Mouse (Mus musculus): ENCODE results near the gene Cadm3. TPM values are rescaled to one million over a fixed set of nuclear protein-coding genes. Genes with fewer than 3 reads are reported as not detected.

Cadm3 gene
- 5.5 and 6.2 TPM in 2 replicates for polyA plus RNA-seq (2015; fragmentation: Nextera tagmentation; extraction: Ambion mirVana)

DNA sequence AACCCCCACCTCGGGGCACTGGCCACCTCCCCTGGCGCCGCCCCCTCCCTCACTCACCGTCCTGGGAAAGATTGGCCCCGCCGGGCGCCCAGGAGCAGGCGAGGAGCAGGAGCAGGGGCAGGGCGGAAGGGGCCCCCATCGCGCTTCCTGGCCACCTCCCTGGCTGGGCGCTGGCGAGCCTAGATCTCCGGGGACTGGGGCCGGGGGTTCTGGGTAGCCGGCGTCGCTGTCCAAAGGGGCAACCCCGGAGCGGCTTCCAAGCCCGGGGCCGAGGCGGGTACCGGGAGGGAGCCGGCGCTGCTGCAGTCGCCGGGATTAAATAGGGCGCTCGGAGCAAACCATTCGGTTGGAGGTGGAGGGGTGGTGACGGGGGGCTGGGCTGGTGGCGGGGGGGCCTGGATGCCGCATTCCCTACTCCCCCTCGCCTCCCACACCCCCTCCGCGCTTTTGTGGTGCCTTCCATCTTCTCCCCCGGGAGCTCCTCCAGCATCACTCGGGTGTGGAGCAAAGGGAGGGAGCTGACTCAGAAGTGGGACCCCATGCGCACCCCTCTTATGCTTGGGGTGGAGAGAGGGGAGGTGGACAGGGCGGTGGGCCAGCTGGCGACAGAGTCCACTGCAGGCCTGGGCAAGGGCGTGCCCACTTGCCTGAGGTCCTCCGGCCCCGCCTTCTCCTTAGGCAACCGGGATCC is at the start of gene Cadm3:
Gene Cadm3, minus strand, starts transcription at position 340 of the 691 bp plus-strand sequence.
- peaks cover 24% of the 10 kb centered on the region for H3K4me1 ChIP-seq
- H3K36me3 ChIP-seq = no peaks in the 10 kb centered on the region
- no peak within 1 kb of the TSS for H3K27ac ChIP-seq (replicated peaks)
- peak; percentile 75 for ATAC-seq (ENCODE audit: insufficient number of reproducible peaks, low FRiP score, low TSS enrichment, low read depth)
- WGBS = 1% methylated on average over 41 of the region's 46 CpGs
- peak within 1 kb of the TSS; percentile 58 for H3K4me3 ChIP-seq (replicated peaks)
- no peaks in the 10 kb centered on the region for H3K9me3 ChIP-seq (replicated peaks)
- peak within 1 kb of the TSS; percentile 91 for H3K4me2 ChIP-seq (replicated peaks)
- peak within 1 kb of the TSS; percentile 39; the same call in 1 of the 2 replicates for H3K9ac ChIP-seq
- H3K27me3 ChIP-seq = peaks cover 35% of the 10 kb centered on the region

DNA sequence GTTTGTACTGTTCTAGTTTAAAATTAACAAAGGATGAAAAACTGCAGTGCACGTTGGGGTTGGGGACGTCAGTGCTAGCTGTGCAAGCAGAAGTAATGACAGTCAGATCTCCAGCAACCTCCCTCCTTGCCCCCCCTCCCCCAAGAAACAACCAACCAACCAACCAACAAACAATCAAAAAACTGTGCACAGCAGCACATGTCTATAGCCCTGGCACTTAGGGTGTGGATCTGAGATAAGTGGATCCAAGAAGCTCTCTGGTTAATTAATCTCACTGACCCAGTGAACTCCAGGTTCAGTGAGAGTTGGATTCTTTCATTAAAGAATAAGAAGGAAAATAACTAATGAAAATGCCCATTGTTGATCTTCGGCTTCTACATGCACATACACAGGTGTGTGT is 47.1 kb upstream of the Cadm3 start:
- Histone ChIP-seq H3K4me2 (replicated peaks) (no peak overlapping the region), H3K9ac (no peak overlapping the region), H3K9me3 (replicated peaks) (no peaks in the 10 kb centered on the region), H3K4me3 (replicated peaks) (no peak overlapping the region), H3K27me3 (no peaks in the 10 kb centered on the region), H3K4me1 (no peaks in the 10 kb centered on the region), H3K27ac (replicated peaks) (no peak overlapping the region), H3K36me3 (no peaks in the 10 kb centered on the region)
- no peak for ATAC-seq (ENCODE audit: insufficient number of reproducible peaks, low FRiP score, low TSS enrichment, low read depth)
- 61% methylated on average over 3 of the region's 3 CpGs for WGBS

DNA sequence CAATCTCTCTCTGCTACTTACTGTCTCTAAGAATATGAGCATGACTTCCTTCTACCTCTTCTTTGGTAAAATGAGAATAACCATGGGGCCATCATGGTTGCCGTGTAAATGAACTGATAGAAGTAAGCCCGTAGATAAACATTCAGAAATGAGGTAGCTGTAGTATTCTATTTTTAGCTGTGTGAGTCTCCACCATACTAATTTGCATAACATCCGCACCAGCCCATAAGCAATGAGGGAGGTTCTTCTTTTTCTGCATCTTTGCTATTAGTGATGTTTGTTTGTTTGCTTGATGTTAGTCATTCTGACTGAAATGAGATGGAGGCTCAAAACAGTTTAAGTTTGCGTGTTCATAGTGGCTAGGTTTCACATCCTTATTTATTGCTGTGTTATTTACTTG is 44.4 kb upstream of the Cadm3 start:
- Histone ChIP-seq H3K4me2 (replicated peaks) (no peak overlapping the region), H3K9ac (no peak overlapping the region), H3K9me3 (replicated peaks) (no peaks in the 10 kb centered on the region), H3K4me1 (no peaks in the 10 kb centered on the region), H3K4me3 (replicated peaks) (no peak overlapping the region), H3K36me3 (no peaks in the 10 kb centered on the region), H3K27me3 (no peaks in the 10 kb centered on the region), H3K27ac (replicated peaks) (no peak overlapping the region)
- 85% methylated on average over 4 of the region's 4 CpGs for WGBS
- no peak for ATAC-seq (ENCODE audit: insufficient number of reproducible peaks, low FRiP score, low TSS enrichment, low read depth)

DNA sequence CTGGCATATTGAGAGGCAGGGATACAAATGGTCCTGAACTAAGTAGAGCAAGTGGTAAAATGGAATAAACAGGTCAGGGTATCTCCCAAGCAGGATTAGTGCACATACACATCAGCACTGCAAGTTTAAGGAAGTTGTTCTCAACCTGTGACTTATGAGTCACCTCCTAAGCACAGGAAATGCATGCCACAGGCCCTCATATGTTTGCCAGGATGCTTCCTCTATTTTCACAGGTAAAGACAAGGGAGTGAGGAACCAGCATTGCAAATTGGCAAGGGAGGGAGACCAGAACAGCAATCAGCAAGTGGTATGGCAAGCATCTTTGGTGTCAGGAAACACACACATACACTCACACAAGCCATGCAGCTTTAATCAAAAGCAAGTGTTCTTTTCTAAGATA is 41.6 kb upstream of the Cadm3 start:
- Histone ChIP-seq H3K4me2 (replicated peaks) (no peak overlapping the region), H3K9me3 (replicated peaks) (no peaks in the 10 kb centered on the region), H3K4me3 (replicated peaks) (no peak overlapping the region), H3K4me1 (no peaks in the 10 kb centered on the region), H3K9ac (no peak overlapping the region), H3K36me3 (no peaks in the 10 kb centered on the region), H3K27ac (replicated peaks) (no peak overlapping the region), H3K27me3 (no peaks in the 10 kb centered on the region)
- ATAC-seq (ENCODE audit: insufficient number of reproducible peaks, low FRiP score, low TSS enrichment, low read depth) = no peak

DNA sequence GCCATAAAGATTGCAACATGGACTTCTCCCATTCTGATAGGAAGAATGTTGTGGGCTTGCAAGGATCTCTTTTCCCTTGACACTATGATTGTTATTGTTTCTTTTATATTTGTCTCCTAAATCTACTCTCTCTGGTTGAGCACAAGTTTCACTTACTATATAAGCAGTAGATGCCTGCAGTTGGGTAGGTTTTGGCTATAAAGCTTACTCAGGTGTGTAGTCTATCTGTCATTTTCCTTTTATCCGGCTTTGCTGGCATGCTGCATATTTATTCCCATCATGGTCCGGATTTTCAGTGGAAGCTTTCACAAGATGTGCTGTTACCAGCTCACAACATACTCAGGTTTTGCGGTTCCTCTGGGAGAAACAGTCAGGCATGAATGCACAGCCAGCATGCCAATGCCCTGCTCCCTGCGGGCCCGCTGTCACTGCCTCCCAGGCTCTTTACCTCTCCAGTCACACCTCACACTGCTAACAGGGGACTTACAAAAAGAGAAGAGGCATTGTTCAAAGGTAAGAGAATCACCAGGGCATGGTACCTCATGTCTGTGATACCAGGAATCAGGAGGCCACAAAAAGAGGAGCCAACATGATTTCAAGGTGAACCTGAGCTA is 37.3 kb upstream of the Cadm3 start:
- H3K36me3 ChIP-seq = no peaks in the 10 kb centered on the region
- H3K4me1 ChIP-seq = no peaks in the 10 kb centered on the region
- no peaks in the 10 kb centered on the region for H3K9me3 ChIP-seq (replicated peaks)
- no peak overlapping the region for H3K9ac ChIP-seq
- 76% methylated on average over 5 of the region's 5 CpGs for WGBS
- no peak for ATAC-seq (ENCODE audit: insufficient number of reproducible peaks, low FRiP score, low TSS enrichment, low read depth)
- no peak overlapping the region for H3K27ac ChIP-seq (replicated peaks)
- H3K4me2 ChIP-seq (replicated peaks) = no peak overlapping the region
- no peaks in the 10 kb centered on the region for H3K27me3 ChIP-seq
- no peak overlapping the region for H3K4me3 ChIP-seq (replicated peaks)

DNA sequence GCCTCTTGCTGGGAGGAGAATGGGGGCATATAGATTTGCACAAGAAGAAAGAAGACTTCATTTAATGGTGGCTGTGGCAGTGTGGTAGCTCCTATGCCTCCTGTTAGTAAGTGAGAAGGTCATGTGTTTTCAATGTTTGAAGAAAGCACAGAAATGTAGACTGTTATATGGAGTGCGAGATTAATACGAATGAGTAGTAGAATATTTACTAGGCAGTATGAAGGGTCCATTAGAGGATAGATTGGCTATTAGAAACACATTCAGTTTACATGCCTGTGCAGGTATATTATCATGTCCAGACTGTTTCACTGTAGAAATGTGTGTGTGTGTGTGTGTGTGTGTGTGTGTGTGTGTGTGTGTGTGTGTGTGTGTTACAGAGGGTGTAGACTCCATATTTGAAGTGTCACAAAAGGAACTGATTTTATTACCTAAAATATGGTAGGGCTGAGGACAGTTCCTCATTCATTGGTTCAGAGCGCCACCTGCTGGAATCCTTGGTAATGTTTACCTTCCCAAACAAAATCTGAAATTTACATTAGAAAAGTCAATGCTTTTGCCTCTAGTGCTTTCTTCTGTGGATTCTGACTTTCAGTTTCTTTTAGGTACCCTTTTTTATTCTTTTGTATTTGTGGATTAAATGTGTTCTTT is 31.0 kb upstream of the Cadm3 start:
- 36% methylated on average over 3 of the region's 3 CpGs for WGBS
- Histone ChIP-seq H3K9me3 (replicated peaks) (no peaks in the 10 kb centered on the region), H3K36me3 (no peaks in the 10 kb centered on the region), H3K27ac (replicated peaks) (no peak overlapping the region), H3K4me1 (no peaks in the 10 kb centered on the region), H3K9ac (no peak overlapping the region), H3K4me2 (replicated peaks) (no peak overlapping the region), H3K27me3 (no peaks in the 10 kb centered on the region), H3K4me3 (replicated peaks) (no peak overlapping the region)
- ATAC-seq (ENCODE audit: insufficient number of reproducible peaks, low FRiP score, low TSS enrichment, low read depth) = no peak

DNA sequence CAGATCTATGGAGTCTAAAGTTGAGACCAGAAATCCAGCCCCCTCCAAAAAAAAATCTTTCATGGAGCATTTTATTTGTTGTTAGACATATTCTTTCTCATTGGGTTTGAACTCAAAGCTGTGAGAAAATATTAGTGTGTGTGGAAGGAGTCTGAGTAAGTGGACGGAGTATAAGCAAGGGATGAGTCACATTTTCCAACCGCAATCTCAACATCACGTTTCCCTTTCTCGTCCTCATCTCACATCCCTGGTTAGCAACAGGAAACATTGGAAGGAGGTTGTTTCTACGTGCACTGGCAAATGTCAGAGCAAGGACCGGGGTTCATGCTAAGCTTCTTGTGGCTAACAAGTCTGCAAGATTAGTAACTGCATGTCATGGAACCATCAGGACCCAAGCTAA is 24.3 kb upstream of the Cadm3 start:
- no peak overlapping the region for H3K9ac ChIP-seq
- H3K36me3 ChIP-seq = no peaks in the 10 kb centered on the region
- H3K4me1 ChIP-seq = peaks cover 11% of the 10 kb centered on the region
- H3K27me3 ChIP-seq = no peaks in the 10 kb centered on the region
- H3K4me2 ChIP-seq (replicated peaks) = no peak overlapping the region
- no peak overlapping the region for H3K27ac ChIP-seq (replicated peaks)
- no peak for ATAC-seq (ENCODE audit: insufficient number of reproducible peaks, low FRiP score, low TSS enrichment, low read depth)
- no peaks in the 10 kb centered on the region for H3K9me3 ChIP-seq (replicated peaks)
- WGBS = 78% methylated on average over 6 of the region's 6 CpGs
- no peak overlapping the region for H3K4me3 ChIP-seq (replicated peaks)

DNA sequence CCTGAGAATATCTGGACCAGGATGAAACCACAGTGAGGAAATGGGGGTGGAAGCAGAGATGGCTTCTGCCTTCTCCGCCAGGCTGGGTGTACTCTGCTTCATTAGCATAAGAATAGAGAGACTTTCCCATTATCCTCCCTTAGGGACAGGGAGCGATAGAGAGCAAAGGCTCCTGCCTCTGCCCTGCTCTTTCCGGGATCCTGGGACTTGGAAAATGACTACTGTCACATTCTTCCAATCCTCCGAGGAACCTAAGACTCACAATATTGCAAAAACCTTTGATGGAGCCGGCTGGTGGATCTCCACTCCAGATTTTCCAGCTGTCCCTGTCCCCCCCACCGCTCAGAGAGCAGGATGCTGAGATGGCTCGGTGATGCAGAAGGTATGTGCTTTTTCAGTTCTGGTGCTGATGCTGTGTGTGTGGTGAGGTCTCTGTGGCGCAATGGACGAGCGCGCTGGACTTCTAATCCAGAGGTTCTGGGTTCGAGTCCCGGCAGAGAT is 22.5 kb upstream of the Cadm3 start:
- H3K4me3 ChIP-seq (replicated peaks) = peak overlapping the region; percentile 22
- no peaks in the 10 kb centered on the region for H3K9me3 ChIP-seq (replicated peaks)
- H3K27me3 ChIP-seq = no peaks in the 10 kb centered on the region
- peak overlapping the region; percentile 37 for H3K4me2 ChIP-seq (replicated peaks)
- H3K36me3 ChIP-seq = no peaks in the 10 kb centered on the region
- ATAC-seq (ENCODE audit: insufficient number of reproducible peaks, low FRiP score, low TSS enrichment, low read depth) = no peak
- no peak overlapping the region for H3K9ac ChIP-seq
- H3K4me1 ChIP-seq = peaks cover 11% of the 10 kb centered on the region
- 2% methylated on average over 13 of the region's 13 CpGs for WGBS
- no peak overlapping the region for H3K27ac ChIP-seq (replicated peaks)

DNA sequence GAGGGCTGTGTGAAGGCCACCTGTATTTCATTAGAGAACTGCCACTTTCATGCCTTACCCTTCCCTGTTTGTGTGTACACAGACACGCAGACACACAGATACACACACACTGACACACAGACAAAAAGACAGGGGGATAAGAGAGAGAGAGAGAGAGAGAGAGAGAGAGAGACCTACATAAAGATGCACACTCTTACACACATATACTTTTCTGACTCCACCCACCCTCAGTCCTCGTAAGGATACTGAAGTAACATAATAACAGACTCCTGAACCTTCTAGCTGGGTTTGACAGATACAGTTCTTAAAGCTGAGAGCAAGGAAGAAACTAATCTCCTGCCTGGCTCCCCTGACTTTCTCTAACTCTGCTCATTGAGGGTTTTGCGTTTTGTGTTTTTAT is 21.9 kb upstream of the Cadm3 start:
- H3K9me3 ChIP-seq (replicated peaks) = no peaks in the 10 kb centered on the region
- H3K36me3 ChIP-seq = no peaks in the 10 kb centered on the region
- peaks cover 11% of the 10 kb centered on the region for H3K4me1 ChIP-seq
- peak overlapping the region; percentile 37; the same call in 1 of the 2 replicates for H3K4me2 ChIP-seq (replicated peaks)
- H3K27ac ChIP-seq (replicated peaks) = no peak overlapping the region
- H3K4me3 ChIP-seq (replicated peaks) = peak overlapping the region; percentile 22
- ATAC-seq (ENCODE audit: insufficient number of reproducible peaks, low FRiP score, low TSS enrichment, low read depth) = no peak
- no peak overlapping the region for H3K9ac ChIP-seq
- WGBS = 9% methylated on average over 3 of the region's 3 CpGs
- no peaks in the 10 kb centered on the region for H3K27me3 ChIP-seq

DNA sequence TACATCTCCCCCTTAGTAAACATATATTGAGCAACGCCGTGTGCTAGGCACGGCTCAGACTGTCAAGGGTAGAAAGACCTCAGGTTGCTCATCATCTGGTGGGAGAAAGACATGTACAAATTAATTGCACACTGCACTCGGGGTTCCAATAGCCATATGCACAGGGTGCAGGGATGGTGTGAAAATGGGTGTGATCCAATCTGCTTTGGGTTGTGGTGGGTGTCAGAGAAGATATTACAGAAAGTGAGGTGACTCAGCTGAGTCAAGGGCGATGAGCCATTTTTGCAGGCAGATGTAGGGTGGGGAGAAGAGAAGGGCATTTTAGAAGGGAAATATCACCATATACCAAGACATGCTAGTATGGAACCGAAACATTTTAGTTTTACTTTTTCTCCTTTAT is 13.9 kb upstream of the Cadm3 start:
- Histone ChIP-seq H3K4me3 (replicated peaks) (no peak overlapping the region), H3K4me1 (no peaks in the 10 kb centered on the region), H3K9me3 (replicated peaks) (no peaks in the 10 kb centered on the region), H3K36me3 (no peaks in the 10 kb centered on the region), H3K27ac (replicated peaks) (no peak overlapping the region), H3K27me3 (no peaks in the 10 kb centered on the region), H3K4me2 (replicated peaks) (no peak overlapping the region), H3K9ac (no peak overlapping the region)
- no peak for ATAC-seq (ENCODE audit: insufficient number of reproducible peaks, low FRiP score, low TSS enrichment, low read depth)
- WGBS = 85% methylated on average over 6 of the region's 6 CpGs

DNA sequence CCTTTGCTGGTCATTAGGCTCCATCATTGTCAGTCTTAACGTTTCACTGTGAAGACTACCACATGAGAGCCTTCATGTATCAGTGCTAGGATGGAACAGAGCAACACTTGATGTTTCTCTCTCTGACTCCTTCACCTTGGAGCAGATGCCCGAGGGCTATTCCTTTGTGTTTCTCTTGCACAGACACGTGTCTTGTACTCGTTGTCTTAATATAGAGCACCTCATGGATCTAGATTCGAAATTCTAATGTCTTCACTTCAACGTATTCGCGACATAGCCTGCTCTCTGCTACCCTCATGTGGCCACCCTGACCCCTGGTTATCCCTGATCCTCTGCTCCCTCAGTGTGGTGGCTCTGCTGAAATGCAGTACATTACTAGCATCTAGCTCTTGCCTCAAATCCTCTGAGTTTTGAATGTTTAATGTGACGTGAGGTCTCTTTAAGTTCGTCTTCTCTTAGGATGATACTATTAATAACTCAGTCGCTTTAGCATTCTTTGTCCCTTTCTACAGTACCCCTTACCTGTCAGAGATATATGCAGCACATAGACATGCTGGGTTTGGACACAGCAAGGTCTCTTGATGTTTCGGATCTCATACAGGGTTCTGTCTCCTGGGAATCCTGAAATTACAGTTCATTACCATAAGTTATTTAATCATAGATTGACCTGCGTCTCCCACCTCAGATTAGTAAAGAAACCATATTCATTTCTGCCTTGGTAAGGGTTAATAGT is 10.1 kb upstream of the Cadm3 start:
- no peaks in the 10 kb centered on the region for H3K9me3 ChIP-seq (replicated peaks)
- ATAC-seq (ENCODE audit: insufficient number of reproducible peaks, low FRiP score, low TSS enrichment, low read depth) = no peak
- H3K27ac ChIP-seq (replicated peaks) = no peak overlapping the region
- H3K9ac ChIP-seq = no peak overlapping the region
- 27% methylated on average over 13 of the region's 13 CpGs for WGBS
- H3K27me3 ChIP-seq = no peaks in the 10 kb centered on the region
- no peak overlapping the region for H3K4me3 ChIP-seq (replicated peaks)
- no peaks in the 10 kb centered on the region for H3K4me1 ChIP-seq
- H3K36me3 ChIP-seq = no peaks in the 10 kb centered on the region
- no peak overlapping the region for H3K4me2 ChIP-seq (replicated peaks)

All from embryonic facial prominence, embryonic 15.5 days (tissue).